Mouse (Mus musculus): ENCODE data around the gene Mink1.

- no peak for TF ChIP-seq CTCF (IDR thresholded peaks at IDR 0.05; ENCODE audit: borderline replicate concordance, extremely low read depth, insufficient read depth, insufficient read length)
- TF ChIP-seq POLR2A (IDR thresholded peaks at IDR 0.05; ENCODE audit: borderline replicate concordance, extremely low read depth, insufficient read depth, insufficient read length, poor library complexity, severe bottlenecking), result no peak
Observed at GRCm38 (mm10) chr11:70524782-70525181, 37.9 kb upstream of the Mink1 start.
